Mouse (Mus musculus) cortical plate, adult 2 months (tissue): Measurements from ENCODE around the gene Med10.

ENCODE experiments used
- CTCF ChIP-seq: fragments of 200-500 bp; IDR thresholded peaks from 2 replicates; pipeline ENCODE4 v1.5.1; 2011; ENCODE audit warnings: mild to moderate bottlenecking, control low read depth, low read length; ENCODE audit not compliant: insufficient read depth; ENCODE audit errors: extremely low read depth
- POLR2A ChIP-seq: fragments of 200-500 bp; IDR thresholded peaks from 2 replicates; pipeline ENCODE4 v1.6.1; 2011; ENCODE audit warnings: mild to moderate bottlenecking, low read length, control low read depth; ENCODE audit not compliant: insufficient read depth; ENCODE audit errors: extremely low read depth

DNA sequence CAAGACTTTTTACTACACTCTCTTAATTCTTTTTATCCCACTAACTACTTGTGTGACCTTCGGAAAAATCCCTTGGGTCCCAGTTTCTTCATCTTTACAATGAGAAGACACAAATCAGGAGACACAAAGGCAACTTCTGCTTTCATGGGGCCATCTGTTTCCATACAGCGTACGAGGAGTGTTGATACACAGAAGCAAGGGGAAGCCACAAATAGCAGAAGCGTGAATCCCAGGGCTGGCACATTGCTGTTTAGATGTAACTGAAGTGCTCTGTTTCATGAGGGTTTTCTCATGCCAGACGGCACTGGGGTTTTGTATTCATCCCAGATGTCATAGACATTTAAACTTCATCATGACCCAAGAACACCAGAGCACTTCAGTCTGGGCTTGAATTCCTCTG lies 13.5 kb upstream of the Med10 start:
- TF ChIP-seq POLR2A (no peak), CTCF (no peak)
